Mouse (Mus musculus): ENCODE measurements around the gene Pdrg1. TPM values are rescaled to one million over a fixed set of nuclear protein-coding genes. Genes with fewer than 3 reads are reported as not detected.

Gene Pdrg1
- polyA plus RNA-seq, 1 experiment from 2014 or later = 69.5 TPM

DNA sequence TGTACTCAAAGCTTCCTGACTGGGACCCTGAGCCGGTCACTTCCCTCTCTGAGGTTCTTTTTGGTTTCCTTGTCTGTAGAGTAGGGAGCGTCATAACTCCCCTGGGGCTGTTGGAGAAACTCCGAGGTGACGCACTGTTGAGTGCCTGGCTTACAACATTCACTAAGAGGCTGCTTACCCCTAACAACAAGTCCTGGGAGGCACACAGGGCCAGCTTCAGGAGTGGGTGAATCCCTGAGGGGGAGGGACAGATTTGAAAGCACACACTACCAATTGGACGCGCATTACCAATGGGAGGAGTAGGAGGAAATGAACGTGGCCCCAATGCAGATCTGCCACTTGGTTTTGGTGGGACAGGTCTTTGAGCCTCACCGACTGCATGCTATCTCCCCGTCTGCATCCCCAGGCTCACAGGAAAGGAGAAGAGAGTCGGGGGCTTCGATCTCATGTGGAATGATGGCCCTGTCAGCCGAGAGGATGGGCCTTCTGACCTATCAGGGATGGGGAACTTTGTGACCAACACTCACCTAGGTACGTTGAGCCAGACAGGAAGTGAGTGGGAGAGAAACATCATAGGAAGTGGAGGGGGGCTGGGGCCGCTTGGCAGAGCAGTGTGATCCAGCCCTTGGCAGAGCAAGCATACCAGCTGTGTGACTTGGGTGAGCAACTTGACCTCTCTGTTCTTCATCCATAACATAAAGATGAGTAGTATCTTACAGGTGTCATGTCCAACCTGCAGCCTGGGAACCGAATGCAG is 12.6 kb downstream of the Pdrg1 start:
- no peaks in the 10 kb centered on the region for H3K36me3 ChIP-seq (ENCODE audit: control insufficient read depth, insufficient read depth, low read length)
- no peaks in the 10 kb centered on the region for H3K9me3 ChIP-seq (ENCODE audit: control insufficient read depth, low read length)
- no peaks in the 10 kb centered on the region for H3K27me3 ChIP-seq (replicated peaks; ENCODE audit: control insufficient read depth, insufficient read depth, low read length)
- 63% methylated on average over 15 of the region's 15 CpGs for WGBS
- DNase-seq (ENCODE audit: low spot score) (no peak), ATAC-seq (replicated peaks; ENCODE audit: low FRiP score) (no peak)
- no peaks in the 10 kb centered on the region for H3K4me1 ChIP-seq (replicated peaks; ENCODE audit: control insufficient read depth, insufficient read depth, low read length)
- no peak overlapping the region for H3K4me2 ChIP-seq
- no peak overlapping the region for H3K9ac ChIP-seq (ENCODE audit: low read depth, low read length)
- no peak overlapping the region for H3K27ac ChIP-seq (ENCODE audit: low read depth, low read length)
- no peak overlapping the region for H3K4me3 ChIP-seq (ENCODE audit: low read depth, low read length)

DNA sequence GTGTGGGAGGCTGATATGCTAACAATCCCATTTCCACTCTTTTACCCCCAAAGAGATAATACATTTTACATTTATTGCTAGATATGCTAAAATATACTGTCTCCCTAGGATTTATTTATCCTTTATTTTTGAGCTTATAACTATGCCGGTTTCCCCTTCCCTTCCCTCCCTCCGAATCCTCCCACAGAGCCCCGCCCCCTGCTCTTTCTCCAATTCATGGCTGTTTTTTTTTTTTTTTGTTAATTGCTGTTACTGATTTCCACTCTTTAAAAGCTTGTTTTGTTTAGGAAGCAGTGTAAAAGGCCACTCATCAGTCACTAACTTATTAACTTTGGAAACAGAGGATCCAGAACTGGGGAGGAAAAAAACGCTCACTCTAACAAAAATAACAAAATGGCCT is 18.2 kb downstream of the Pdrg1 start:
- Histone ChIP-seq H3K4me2 (no peak overlapping the region), H3K4me1 (replicated peaks; ENCODE audit: control insufficient read depth, insufficient read depth, low read length) (no peaks in the 10 kb centered on the region), H3K27ac (ENCODE audit: low read depth, low read length) (no peak overlapping the region), H3K9me3 (ENCODE audit: control insufficient read depth, low read length) (no peaks in the 10 kb centered on the region), H3K36me3 (ENCODE audit: control insufficient read depth, insufficient read depth, low read length) (no peaks in the 10 kb centered on the region), H3K4me3 (ENCODE audit: low read depth, low read length) (no peak overlapping the region), H3K9ac (ENCODE audit: low read depth, low read length) (no peak overlapping the region), H3K27me3 (replicated peaks; ENCODE audit: control insufficient read depth, insufficient read depth, low read length) (no peaks in the 10 kb centered on the region)
- 69% methylated on average over 4 of the region's 4 CpGs for WGBS
- DNase-seq (ENCODE audit: low spot score) (no peak), ATAC-seq (replicated peaks; ENCODE audit: low FRiP score) (no peak)

DNA sequence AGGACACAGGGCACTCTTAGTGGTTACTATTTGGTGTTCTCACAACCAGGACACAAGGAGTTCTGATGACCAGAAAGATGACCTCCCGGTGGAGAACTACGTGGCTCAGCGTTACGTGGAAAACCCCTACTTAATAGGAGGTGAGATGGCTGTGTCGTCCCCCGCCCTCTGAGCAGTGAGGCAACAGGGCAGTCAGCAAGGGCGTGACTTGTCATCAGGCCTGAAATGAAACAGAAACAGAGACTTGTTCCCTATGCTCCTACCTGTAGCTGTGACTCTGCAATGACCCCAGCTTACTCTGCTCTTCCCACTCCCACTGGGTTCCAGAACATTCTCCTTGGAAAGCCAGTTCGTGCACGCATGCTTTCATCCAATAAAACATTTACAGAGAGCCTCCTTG is 23.7 kb downstream of the Pdrg1 start:
- no peak overlapping the region for H3K27ac ChIP-seq (ENCODE audit: low read depth, low read length)
- no peaks in the 10 kb centered on the region for H3K27me3 ChIP-seq (replicated peaks; ENCODE audit: control insufficient read depth, insufficient read depth, low read length)
- no peaks in the 10 kb centered on the region for H3K36me3 ChIP-seq (ENCODE audit: control insufficient read depth, insufficient read depth, low read length)
- no peaks in the 10 kb centered on the region for H3K9me3 ChIP-seq (ENCODE audit: control insufficient read depth, low read length)
- H3K4me2 ChIP-seq = no peak overlapping the region
- H3K4me1 ChIP-seq (replicated peaks; ENCODE audit: control insufficient read depth, insufficient read depth, low read length) = no peaks in the 10 kb centered on the region
- WGBS = 85% methylated on average over 9 of the region's 9 CpGs
- no peak for DNase-seq (ENCODE audit: low spot score)
- no peak overlapping the region for H3K4me3 ChIP-seq (ENCODE audit: low read depth, low read length)
- no peak for ATAC-seq (replicated peaks; ENCODE audit: low FRiP score)
- H3K9ac ChIP-seq (ENCODE audit: low read depth, low read length) = no peak overlapping the region

DNA sequence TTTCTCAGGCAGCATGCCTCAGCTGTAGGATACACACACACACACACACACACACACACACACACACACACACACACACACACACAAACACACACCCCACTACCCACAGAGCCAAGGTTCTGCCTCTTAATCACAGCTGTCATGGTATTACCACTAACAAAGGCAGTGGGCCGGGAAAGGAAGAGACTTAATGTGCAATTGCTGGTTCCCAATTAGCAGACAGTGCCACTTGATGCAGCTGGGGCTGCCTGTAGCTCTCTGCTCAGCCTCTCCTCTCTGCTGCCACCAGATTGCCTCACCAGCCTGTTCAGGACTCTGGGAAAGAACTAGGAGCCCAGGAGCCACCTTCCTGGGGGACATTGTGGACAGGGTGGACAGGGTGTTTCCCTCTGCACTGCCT is 29.6 kb downstream of the Pdrg1 start:
- WGBS = 56% methylated on average over 1 of the region's 1 CpGs
- Histone ChIP-seq H3K4me3 (ENCODE audit: low read depth, low read length) (no peak overlapping the region), H3K27ac (ENCODE audit: low read depth, low read length) (no peak overlapping the region), H3K27me3 (replicated peaks; ENCODE audit: control insufficient read depth, insufficient read depth, low read length) (no peaks in the 10 kb centered on the region), H3K4me2 (no peak overlapping the region), H3K9ac (ENCODE audit: low read depth, low read length) (no peak overlapping the region), H3K4me1 (replicated peaks; ENCODE audit: control insufficient read depth, insufficient read depth, low read length) (no peaks in the 10 kb centered on the region), H3K9me3 (ENCODE audit: control insufficient read depth, low read length) (no peaks in the 10 kb centered on the region), H3K36me3 (ENCODE audit: control insufficient read depth, insufficient read depth, low read length) (no peaks in the 10 kb centered on the region)
- no peak for DNase-seq (ENCODE audit: low spot score)
- no peak for ATAC-seq (replicated peaks; ENCODE audit: low FRiP score)

DNA sequence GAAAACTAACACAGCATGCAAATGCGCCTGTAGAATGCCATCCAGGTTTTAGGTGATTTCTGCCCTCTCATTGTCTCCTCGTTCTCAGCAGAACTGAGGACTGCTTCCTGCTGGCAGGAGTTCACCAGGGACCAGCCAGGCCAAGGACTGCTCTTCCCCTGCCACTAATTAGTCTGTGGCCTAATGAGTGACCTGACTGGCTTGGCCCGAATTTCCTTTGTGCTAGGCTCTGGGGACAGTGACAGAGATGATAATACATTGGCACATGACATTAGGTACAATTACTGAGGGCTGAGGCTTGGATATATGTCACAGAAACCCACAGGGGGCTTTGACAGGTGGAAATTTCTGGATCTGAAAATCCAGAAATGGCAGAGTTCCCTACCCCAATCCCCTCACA is 38.2 kb downstream of the Pdrg1 start:
- H3K4me2 ChIP-seq = no peak overlapping the region
- no peaks in the 10 kb centered on the region for H3K9me3 ChIP-seq (ENCODE audit: control insufficient read depth, low read length)
- no peak for DNase-seq (ENCODE audit: low spot score)
- H3K4me1 ChIP-seq (replicated peaks; ENCODE audit: control insufficient read depth, insufficient read depth, low read length) = no peaks in the 10 kb centered on the region
- H3K4me3 ChIP-seq (ENCODE audit: low read depth, low read length) = no peak overlapping the region
- H3K27ac ChIP-seq (ENCODE audit: low read depth, low read length) = no peak overlapping the region
- H3K36me3 ChIP-seq (ENCODE audit: control insufficient read depth, insufficient read depth, low read length) = no peaks in the 10 kb centered on the region
- no peaks in the 10 kb centered on the region for H3K27me3 ChIP-seq (replicated peaks; ENCODE audit: control insufficient read depth, insufficient read depth, low read length)
- H3K9ac ChIP-seq (ENCODE audit: low read depth, low read length) = no peak overlapping the region
- WGBS = 54% methylated on average over 3 of the region's 3 CpGs
- ATAC-seq (replicated peaks; ENCODE audit: low FRiP score) = no peak

DNA sequence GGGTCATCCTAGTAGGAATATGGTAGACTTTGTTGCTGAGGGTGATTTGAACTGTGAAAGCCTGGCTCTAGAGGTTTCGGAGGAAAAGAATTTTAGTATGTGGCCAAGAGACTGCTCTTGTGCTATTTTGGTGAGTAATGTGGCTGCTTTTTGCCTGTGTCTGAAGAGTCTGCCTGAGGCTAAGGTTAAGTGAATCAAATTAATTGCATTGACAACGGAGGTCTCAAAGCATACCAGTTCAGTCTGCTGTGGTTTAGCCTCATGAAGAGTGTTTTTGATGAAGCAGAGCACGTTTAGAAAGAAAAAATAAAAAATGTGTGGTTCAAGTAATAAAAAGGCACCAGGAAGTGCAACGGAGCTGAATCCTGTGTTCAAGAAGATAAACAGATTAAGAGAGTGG is 49.7 kb downstream of the Pdrg1 start:
- H3K4me1 ChIP-seq (replicated peaks; ENCODE audit: control insufficient read depth, insufficient read depth, low read length) = no peaks in the 10 kb centered on the region
- ATAC-seq (replicated peaks; ENCODE audit: low FRiP score) (no peak), DNase-seq (ENCODE audit: low spot score) (no peak)
- no peak overlapping the region for H3K27ac ChIP-seq (ENCODE audit: low read depth, low read length)
- H3K9me3 ChIP-seq (ENCODE audit: control insufficient read depth, low read length) = no peaks in the 10 kb centered on the region
- WGBS = 66% methylated on average over 4 of the region's 4 CpGs
- no peak overlapping the region for H3K4me3 ChIP-seq (ENCODE audit: low read depth, low read length)
- peaks cover 2% of the 10 kb centered on the region; the same call in 1 of the 2 replicates for H3K27me3 ChIP-seq (replicated peaks; ENCODE audit: control insufficient read depth, insufficient read depth, low read length)
- H3K36me3 ChIP-seq (ENCODE audit: control insufficient read depth, insufficient read depth, low read length) = no peaks in the 10 kb centered on the region
- no peak overlapping the region for H3K9ac ChIP-seq (ENCODE audit: low read depth, low read length)
- H3K4me2 ChIP-seq = no peak overlapping the region

DNA sequence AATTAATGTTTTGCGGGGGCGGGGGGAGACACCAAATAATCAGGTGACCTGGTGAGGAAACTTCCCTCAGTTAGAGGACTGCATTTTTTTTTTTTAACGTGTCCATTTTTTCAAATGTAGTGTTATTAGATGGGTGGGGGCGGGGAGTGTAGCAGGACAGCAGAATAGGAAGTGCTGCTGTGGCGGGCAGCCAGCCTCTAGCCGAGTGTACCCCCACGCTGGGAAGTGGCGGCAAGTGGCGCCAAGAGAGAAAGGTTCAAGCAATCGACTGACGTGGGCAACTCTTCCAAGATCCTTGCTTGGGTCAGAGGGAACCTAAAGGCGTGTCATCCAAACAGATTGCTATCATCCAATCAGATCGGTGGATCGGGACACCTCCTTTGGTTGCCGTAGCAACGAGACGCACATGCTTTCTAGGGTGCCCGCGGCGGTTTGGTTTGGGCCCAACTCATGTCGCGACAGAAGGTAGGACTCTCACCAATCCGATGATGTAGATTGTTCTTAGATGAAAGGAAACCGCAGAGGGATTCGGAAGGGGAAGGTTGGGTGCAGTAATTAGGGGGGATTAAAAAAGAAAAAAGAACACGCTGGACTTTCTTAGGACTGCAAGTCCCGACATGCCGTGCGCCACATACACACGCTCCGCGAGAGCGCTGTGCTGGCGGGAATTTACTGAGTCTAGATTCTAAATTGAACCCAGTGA is 53.0 kb downstream of the Pdrg1 start, which contains the start of gene Ttll9:
Gene Ttll9 (plus strand): TSS at position 395 of the 703 bp plus-strand sequence.
- no peaks in the 10 kb centered on the region for H3K36me3 ChIP-seq (ENCODE audit: control insufficient read depth, insufficient read depth, low read length)
- no peak within 1 kb of the TSS for H3K9ac ChIP-seq (ENCODE audit: low read depth, low read length)
- ATAC-seq (replicated peaks; ENCODE audit: low FRiP score) (peak; percentile 76), DNase-seq (ENCODE audit: low spot score) (peak; percentile 74)
- no peak within 1 kb of the TSS for H3K27ac ChIP-seq (ENCODE audit: low read depth, low read length)
- 2% methylated on average over 34 of the region's 34 CpGs for WGBS
- no peaks in the 10 kb centered on the region for H3K4me1 ChIP-seq (replicated peaks; ENCODE audit: control insufficient read depth, insufficient read depth, low read length)
- H3K4me2 ChIP-seq = peak within 1 kb of the TSS; percentile 67
- H3K9me3 ChIP-seq (ENCODE audit: control insufficient read depth, low read length) = no peaks in the 10 kb centered on the region
- peaks cover 12% of the 10 kb centered on the region for H3K27me3 ChIP-seq (replicated peaks; ENCODE audit: control insufficient read depth, insufficient read depth, low read length)
- H3K4me3 ChIP-seq (ENCODE audit: low read depth, low read length) = peak within 1 kb of the TSS; percentile 45
